Mouse (Mus musculus) spleen, postnatal 10 days (tissue): ENCODE data around the gene C2cd2.
"Not testable (repeated sequence)": the region's sequence is repeated elsewhere in the genome, so short reads cannot be mapped to it uniquely, and the experiment has no call there.

ENCODE experiments used
- DNase-seq, 2 experiments: peaks; one replicate each; pipeline ENCODE4 v3.0.0; 2021 to 2022; ENCODE audit warnings: low spot score in 2 of 2

C2cd2 gene

GRCm38 (mm10) chr16:97962151-97962948 is at the start of gene C2cd2, which contains the start of gene Zbtb21:
Gene C2cd2 (minus strand): TSS chr16:97962598.
Gene Zbtb21 (minus strand): TSS chr16:97962622.
- peak; percentile 92 to 94 for DNase-seq

GRCm38 (mm10) chr16:97997383-97997731 is 35.0 kb upstream of the C2cd2 start:
- DNase-seq: not testable (repeated sequence)

- DNase-seq: peak; percentile 75 to 88
These were observed 34.4 kb upstream of the C2cd2 start, which contains the start of gene B230307C23Rik for GRCm38 (mm10) chr16:97996616-97997382. Gene B230307C23Rik (plus strand): TSS chr16:97997315.

GRCm38 (mm10) chr16:97995849-97996615 is 33.6 kb upstream of the C2cd2 start:
- no peak for DNase-seq

- not testable (repeated sequence) for DNase-seq
These were observed 30.1 kb upstream of the C2cd2 start for GRCm38 (mm10) chr16:97992477-97992876.

GRCm38 (mm10) chr16:97991517-97991916 is 29.1 kb upstream of the C2cd2 start:
- no peak for DNase-seq

GRCm38 (mm10) chr16:97984589-97984988 is 22.2 kb upstream of the C2cd2 start:
- no peak for DNase-seq

GRCm38 (mm10) chr16:97981362-97981761 is 19.0 kb upstream of the C2cd2 start:
- DNase-seq: no peak

- DNase-seq: no peak
These were observed 15.3 kb upstream of the C2cd2 start for GRCm38 (mm10) chr16:97977722-97978121.

- no peak for DNase-seq
These were observed 14.9 kb upstream of the C2cd2 start for GRCm38 (mm10) chr16:97977277-97977676.

GRCm38 (mm10) chr16:97963956-97964540 is 1.6 kb upstream of the C2cd2 start:
- no peak for DNase-seq

GRCm38 (mm10) chr16:97961381-97962150 is 832 bp downstream of the C2cd2 start:
- DNase-seq: no peak

GRCm38 (mm10) chr16:97960348-97960747 is 2.0 kb downstream of the C2cd2 start:
- no peak for DNase-seq

- no peak for DNase-seq
These were observed 3.9 kb downstream of the C2cd2 start for GRCm38 (mm10) chr16:97958401-97958973.

- DNase-seq: no peak
These were observed 4.8 kb downstream of the C2cd2 start for GRCm38 (mm10) chr16:97957626-97958025.

GRCm38 (mm10) chr16:97956011-97956410 is 6.4 kb downstream of the C2cd2 start:
- no peak for DNase-seq

- DNase-seq: no peak
These were observed 9.1 kb downstream of the C2cd2 start for GRCm38 (mm10) chr16:97953300-97953699.

- DNase-seq: peak in 1 of 2 experiments; percentile 22
These were observed 9.6 kb downstream of the C2cd2 start for GRCm38 (mm10) chr16:97952801-97953200.

- no peak for DNase-seq
These were observed 10.0 kb downstream of the C2cd2 start for GRCm38 (mm10) chr16:97952371-97952770.

GRCm38 (mm10) chr16:97950061-97950460 is 12.3 kb downstream of the C2cd2 start:
- DNase-seq: no peak
